Mouse (Mus musculus) C2C12 (cell line): ENCODE data around the gene Trim15. TPM values are rescaled to one million over a fixed set of nuclear protein-coding genes. Genes with fewer than 3 reads are reported as not detected.

Source experiments
- H3K27me3 ChIP-seq: one replicate; pipeline ENCODE4 v1.6.1; 2011; ENCODE audit not compliant: control insufficient read depth, insufficient read depth, insufficient read length
- H3K36me3 ChIP-seq: one replicate; pipeline ENCODE4 v1.6.1; 2011; ENCODE audit not compliant: control insufficient read depth, insufficient read depth
- H3K4me3 ChIP-seq: one replicate; pipeline ENCODE4 v1.5.1; 2011; ENCODE audit warnings: mild to moderate bottlenecking, control low read depth; ENCODE audit not compliant: poor library complexity, insufficient read depth, severe bottlenecking
- H3K79me2 ChIP-seq: one replicate; pipeline ENCODE4 v1.6.1; 2011; ENCODE audit not compliant: control insufficient read depth, insufficient read depth
- H3K79me3 ChIP-seq: one replicate; pipeline ENCODE4 v1.6.1; 2011; ENCODE audit warnings: low read depth, control low read depth
- H3ac ChIP-seq: one replicate; pipeline ENCODE3; 2011; ENCODE audit warnings: low read depth; ENCODE audit not compliant: control insufficient read depth, insufficient read length
- CEBPB ChIP-seq: IDR thresholded peaks from one replicate; pipeline ENCODE4 v1.6.1; 2011; ENCODE audit warnings: low read depth, mild to moderate bottlenecking, control low read depth, moderate library complexity
- CTCF ChIP-seq: IDR thresholded peaks from one replicate; pipeline ENCODE4 v1.5.1; 2011; ENCODE audit not compliant: control insufficient read depth, insufficient read depth, insufficient read length
- FOSL1 ChIP-seq: IDR thresholded peaks from one replicate; pipeline ENCODE4 v1.8.0; 2011; ENCODE audit warnings: mild to moderate bottlenecking, low read length; ENCODE audit not compliant: poor library complexity, insufficient read depth, severe bottlenecking
- MAX ChIP-seq: IDR thresholded peaks from one replicate; pipeline ENCODE4 v1.6.1; 2011; ENCODE audit warnings: mild to moderate bottlenecking, control low read depth
- MYOD1 ChIP-seq: IDR thresholded peaks from one replicate; pipeline ENCODE4 v1.6.1; 2011; ENCODE audit warnings: low read depth; ENCODE audit not compliant: control insufficient read depth, insufficient read length
- MYOG ChIP-seq: IDR thresholded peaks from one replicate; pipeline ENCODE4 v1.6.1; 2011; ENCODE audit not compliant: control insufficient read depth, insufficient read length; ENCODE audit errors: extremely low read depth
- USF1 ChIP-seq: IDR thresholded peaks from one replicate; pipeline ENCODE4 v1.6.1; 2011; ENCODE audit warnings: low read depth, mild to moderate bottlenecking, control low read depth, moderate library complexity
- polyA plus RNA-seq: library from polyadenylated mRNA; unstranded; fragments of >200 nt; fragmentation: generic; extraction: Trizol; gene quantifications from one replicate; pipeline ENCODE4 v1.2.1, GENCODE M21; 2012; ENCODE audit warnings: missing spikeins

Gene Trim15
- polyA plus RNA-seq, 1 experiment = 0.04 TPM

DNA sequence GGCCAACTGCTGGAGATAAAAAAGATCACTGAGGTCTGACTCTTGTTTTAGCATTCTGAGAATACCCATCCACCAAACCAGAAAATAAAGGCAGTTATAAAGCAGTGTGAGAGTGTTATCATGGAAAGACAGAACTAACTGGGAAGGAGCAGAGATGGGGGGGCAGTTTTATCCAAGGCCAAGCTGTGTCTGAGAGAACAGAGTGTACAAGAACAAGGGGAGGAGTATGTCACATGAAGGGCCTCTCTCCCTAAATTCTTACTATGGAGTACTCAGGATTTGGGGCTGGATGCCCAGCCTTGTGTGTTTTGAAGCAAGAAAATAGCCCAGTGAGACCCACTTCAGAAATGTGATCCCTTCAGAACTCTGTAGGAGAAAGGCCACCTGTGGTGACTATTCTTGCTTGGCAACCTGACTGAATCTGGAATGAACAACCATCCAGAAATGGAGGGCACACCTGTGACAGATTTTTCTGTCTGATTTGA, 26.0 kb downstream of the Trim15 start:
- TF ChIP-seq FOSL1 (no peak), MYOD1 (no peak), MAX (no peak)
- Histone ChIP-seq H3K36me3 (peaks cover 6% of the 10 kb centered on the region), H3K4me3 (no peak overlapping the region), H3K79me3 (peaks cover 5% of the 10 kb centered on the region), H3K27me3 (no peaks in the 10 kb centered on the region), H3ac (no peak overlapping the region), H3K79me2 (peaks cover 30% of the 10 kb centered on the region)

DNA sequence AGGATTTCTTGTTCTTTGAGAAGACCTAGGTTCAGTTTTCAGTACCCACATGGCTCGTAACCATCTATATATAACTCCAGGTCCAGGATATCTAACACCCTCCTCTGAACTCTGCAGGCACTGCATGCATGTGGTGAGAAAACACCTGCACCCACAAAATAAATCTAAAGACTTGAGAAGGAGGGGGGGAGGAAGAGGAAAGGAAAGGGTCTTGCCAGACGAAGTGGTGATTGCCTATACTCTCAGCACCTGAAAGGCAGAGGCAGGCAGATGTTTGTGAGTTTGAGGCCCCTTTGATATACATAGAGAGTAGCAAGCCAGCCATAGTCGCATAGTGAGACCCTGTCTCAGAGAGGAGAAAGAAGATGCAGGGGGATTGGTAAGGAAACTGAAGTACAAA, 27.1 kb downstream of the Trim15 start:
- TF ChIP-seq FOSL1 (no peak), MAX (no peak), MYOG (no peak), CEBPB (no peak), CTCF (no peak), MYOD1 (no peak), USF1 (no peak)
- H3K79me2 ChIP-seq = peaks cover 30% of the 10 kb centered on the region
- H3K4me3 ChIP-seq = no peak overlapping the region
- H3K36me3 ChIP-seq = peaks cover 6% of the 10 kb centered on the region
- peaks cover 5% of the 10 kb centered on the region for H3K79me3 ChIP-seq
- no peak overlapping the region for H3ac ChIP-seq
- H3K27me3 ChIP-seq = no peaks in the 10 kb centered on the region

DNA sequence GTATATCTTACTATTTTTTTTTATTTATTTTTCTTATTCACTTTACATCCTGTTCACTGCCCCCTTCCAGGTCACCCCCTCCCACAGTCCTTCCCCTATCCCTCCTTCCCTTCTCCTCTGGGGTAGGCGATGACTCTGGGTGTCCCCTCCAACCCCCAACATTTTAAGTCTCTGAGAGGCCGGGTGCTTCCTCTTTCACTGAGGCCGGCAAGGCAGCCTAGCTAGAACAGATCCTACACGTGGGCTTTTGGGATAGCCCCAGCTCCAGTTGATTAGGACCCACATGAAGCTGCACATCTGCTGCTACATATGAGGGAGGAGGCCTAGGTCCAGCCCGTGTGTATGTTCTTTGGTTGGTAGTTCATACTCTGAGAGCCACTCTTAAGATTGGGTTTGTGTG, 28.0 kb downstream of the Trim15 start:
- no peak for TF ChIP-seq USF1
- Histone ChIP-seq H3ac (no peak overlapping the region), H3K79me2 (peaks cover 25% of the 10 kb centered on the region), H3K79me3 (peaks cover 5% of the 10 kb centered on the region), H3K36me3 (peaks cover 6% of the 10 kb centered on the region), H3K27me3 (peaks cover 1% of the 10 kb centered on the region), H3K4me3 (no peak overlapping the region)

DNA sequence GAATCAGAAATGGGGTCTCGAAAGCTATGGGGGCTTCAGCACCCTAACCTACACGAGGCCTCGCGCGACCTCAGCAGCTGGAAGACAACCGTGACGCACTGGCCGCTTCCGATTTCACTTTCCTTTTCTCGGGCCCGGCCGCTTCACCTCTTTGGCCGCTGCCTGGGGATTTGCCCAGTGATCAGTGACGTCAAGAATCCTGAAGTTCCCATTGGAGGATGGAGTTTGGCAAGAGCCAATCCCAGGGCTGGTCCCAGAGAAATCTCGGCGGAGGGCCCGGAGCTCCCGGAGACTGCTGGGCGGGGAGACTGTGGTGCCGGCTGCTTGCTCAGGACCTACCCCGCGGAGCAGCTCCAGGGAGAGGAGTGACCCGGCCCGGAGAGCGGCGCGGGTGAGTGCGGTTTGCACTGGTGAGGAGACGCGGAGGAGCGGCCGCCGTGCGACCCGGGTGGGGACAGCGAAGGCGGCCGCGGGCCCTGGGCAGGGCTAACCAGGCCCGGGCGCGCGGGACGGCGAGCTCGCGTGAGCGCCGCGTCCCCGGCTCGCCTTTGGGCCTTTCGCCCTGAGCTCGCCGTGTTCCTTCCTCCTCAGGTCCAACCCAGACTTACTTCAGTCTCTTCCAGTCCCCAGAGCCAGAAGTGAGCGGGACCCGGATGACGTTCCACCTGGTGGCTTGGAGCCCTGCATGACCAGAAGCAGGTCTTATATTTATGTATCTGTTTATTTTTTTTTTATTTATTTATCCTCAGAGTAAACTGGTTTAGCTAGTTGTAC, 29.9 kb downstream of the Trim15 start, which contains the start of gene Trim26:
TSS of gene Trim26 (plus strand) at position 261 of the 774 bp plus-strand sequence.
- TF ChIP-seq CTCF (no peak), FOSL1 (no peak), MYOD1 (no peak)
- Histone ChIP-seq H3K36me3 (no peaks in the 10 kb centered on the region), H3K79me2 (peaks cover 17% of the 10 kb centered on the region), H3K27me3 (peaks cover 3% of the 10 kb centered on the region), H3ac (peak within 1 kb of the TSS; percentile 66), H3K79me3 (peaks cover 5% of the 10 kb centered on the region), H3K4me3 (peak within 1 kb of the TSS; percentile 61)

DNA sequence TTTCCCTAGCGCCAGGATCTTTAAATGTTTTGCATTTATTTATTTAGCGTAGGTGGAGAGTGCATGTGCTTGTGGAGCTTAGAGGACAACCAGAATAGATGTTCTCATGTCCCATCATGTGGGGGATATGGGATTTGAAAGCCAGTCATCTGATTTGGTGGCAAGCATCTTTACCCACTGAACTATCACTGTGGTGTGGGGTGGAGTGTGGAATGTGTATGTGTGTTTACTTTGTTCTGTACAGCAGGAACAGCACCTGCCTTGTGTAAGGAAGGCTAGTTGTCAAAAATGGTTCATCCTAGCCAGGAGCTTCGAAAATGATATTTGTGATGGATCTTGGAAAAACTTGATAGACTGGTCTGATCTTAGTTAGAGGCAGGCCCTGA, 30.6 kb downstream of the Trim15 start:
- peaks cover 5% of the 10 kb centered on the region for H3K79me3 ChIP-seq
- peak overlapping the region; percentile 48 for H3ac ChIP-seq
- no peak for TF ChIP-seq MYOG
- no peak for TF ChIP-seq MYOD1
- TF ChIP-seq CEBPB = no peak
- TF ChIP-seq USF1 = no peak
- no peak for TF ChIP-seq MAX
- no peak for TF ChIP-seq FOSL1
- TF ChIP-seq CTCF = no peak
- H3K27me3 ChIP-seq = peaks cover 3% of the 10 kb centered on the region
- peak overlapping the region; percentile 61 for H3K4me3 ChIP-seq
- H3K79me2 ChIP-seq = peaks cover 17% of the 10 kb centered on the region
- H3K36me3 ChIP-seq = no peaks in the 10 kb centered on the region

DNA sequence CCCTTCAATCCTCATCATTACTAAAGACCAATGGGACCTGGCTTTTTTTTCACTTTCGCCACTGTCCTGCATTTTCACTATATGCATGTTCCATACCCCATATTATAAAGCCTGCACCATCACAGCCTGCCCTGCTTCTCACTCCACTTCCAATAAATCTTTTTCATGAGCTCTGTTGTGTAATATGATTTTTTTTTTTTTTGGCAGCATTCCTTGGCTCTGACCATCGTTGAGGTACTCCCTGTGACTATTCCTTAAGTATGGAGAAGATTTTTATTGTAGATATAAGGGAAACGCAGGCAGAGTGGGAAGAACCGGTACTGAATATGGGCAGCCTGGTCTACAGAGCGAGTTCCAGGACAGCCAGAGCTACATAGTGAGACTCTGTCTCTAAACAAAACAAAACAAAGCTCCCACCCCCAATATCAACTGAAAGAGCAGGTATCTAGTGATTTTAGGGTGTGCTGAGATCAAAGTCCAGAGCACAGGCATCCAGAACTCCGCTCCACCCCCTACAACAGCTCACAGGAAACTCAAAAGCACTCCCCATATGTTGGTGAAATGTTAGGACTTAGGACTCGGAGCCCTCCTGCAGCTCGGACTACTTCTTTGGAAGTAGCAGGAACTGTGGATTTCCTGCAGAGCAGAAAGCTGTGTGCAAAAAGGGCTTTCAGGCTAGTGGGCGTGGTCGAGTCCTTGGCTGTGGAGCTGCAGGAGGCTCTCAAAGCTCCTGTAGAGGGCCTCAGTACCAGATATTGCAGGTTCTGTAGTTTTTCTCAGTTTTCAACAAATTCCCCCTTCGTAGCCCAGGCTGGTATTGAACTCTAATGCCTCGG, 31.2 kb downstream of the Trim15 start:
- H3K36me3 ChIP-seq = no peaks in the 10 kb centered on the region
- H3K79me2 ChIP-seq = peaks cover 17% of the 10 kb centered on the region
- H3ac ChIP-seq = no peak overlapping the region
- H3K4me3 ChIP-seq = peak overlapping the region; percentile 61
- no peak for TF ChIP-seq CEBPB
- no peak for TF ChIP-seq USF1
- TF ChIP-seq MAX = no peak
- no peak for TF ChIP-seq MYOD1
- TF ChIP-seq FOSL1 = no peak
- no peak for TF ChIP-seq CTCF
- TF ChIP-seq MYOG = no peak
- peaks cover 3% of the 10 kb centered on the region for H3K27me3 ChIP-seq
- H3K79me3 ChIP-seq = peaks cover 5% of the 10 kb centered on the region
